In genomic region chr15:28053226-28053625, GRCm38 (mm10) we compare ENCODE assay signal across 19 mouse cellular contexts.
"Had no signal": no experiment of that assay in that cellular context is flagged by ENCODE, and none has a peak within 500 bp of the region (broad histone marks: within the 10 kb centered on the region; RNA-seq: fewer than 3 reads in every experiment).

No protein-coding gene starts in this region.

- H3K4me3 ChIP-seq: lung, embryonic 15.5 days; megakaryocyte, embryonic 14.5 days; midbrain, embryonic 12.5 days; midbrain, embryonic 15.5 days; neural tube, embryonic 12.5 days had no signal

- H3K27me3 ChIP-seq: lung, embryonic 15.5 days; midbrain, embryonic 15.5 days; neural tube, embryonic 12.5 days had no signal

- H3K4me2 ChIP-seq: lung, embryonic 15.5 days; midbrain, embryonic 12.5 days; midbrain, embryonic 15.5 days; neural tube, embryonic 12.5 days had no signal

- H3K4me1 ChIP-seq: megakaryocyte, embryonic 14.5 days had no signal

- H3K36me3 ChIP-seq: lung, embryonic 15.5 days; midbrain, embryonic 12.5 days; midbrain, embryonic 15.5 days; neural tube, embryonic 12.5 days had no signal

- H3K9me3 ChIP-seq: lung, embryonic 15.5 days; midbrain, embryonic 12.5 days; midbrain, embryonic 15.5 days; neural tube, embryonic 12.5 days had no signal

- DNase-seq: liver, postnatal 0 days; lung, adult 2 months; lung, postnatal 14 days; lung, postnatal 36 days; retina, postnatal 1 day; right cerebral cortex, adult 18-20 months; right cerebral cortex, postnatal 25 days; right cerebral cortex, postnatal 4 days; spleen, adult 18-20 months; thymus, adult 18-20 months; thymus, postnatal 14 days; thymus, postnatal 36 days had no signal

- H3K9ac ChIP-seq: liver, postnatal 0 days; lung, embryonic 15.5 days; midbrain, embryonic 12.5 days; midbrain, embryonic 15.5 days; neural tube, embryonic 12.5 days had no signal

- ATAC-seq: liver, postnatal 0 days; lung, postnatal 0 days; midbrain, embryonic 15.5 days had no signal

- H3K27ac ChIP-seq: lung, embryonic 15.5 days; macrophage; midbrain, embryonic 12.5 days; midbrain, embryonic 15.5 days; neural tube, embryonic 12.5 days had no signal
